Mouse (Mus musculus) olfactory bulb, adult 2 months (tissue): Measurements from ENCODE around the gene Tead3.

Experiments used
- CTCF ChIP-seq: fragments of 200-500 bp; IDR thresholded peaks from 2 replicates; pipeline ENCODE4 v1.5.1; 2012; ENCODE audit warnings: low read depth, mild to moderate bottlenecking, low read length, moderate library complexity; ENCODE audit not compliant: insufficient read depth
- POLR2A ChIP-seq: fragments of 200-500 bp; IDR thresholded peaks from 2 replicates; pipeline ENCODE4 v1.6.1; 2012; ENCODE audit warnings: mild to moderate bottlenecking, low read depth, low read length, moderate library complexity; ENCODE audit not compliant: insufficient read depth

DNA sequence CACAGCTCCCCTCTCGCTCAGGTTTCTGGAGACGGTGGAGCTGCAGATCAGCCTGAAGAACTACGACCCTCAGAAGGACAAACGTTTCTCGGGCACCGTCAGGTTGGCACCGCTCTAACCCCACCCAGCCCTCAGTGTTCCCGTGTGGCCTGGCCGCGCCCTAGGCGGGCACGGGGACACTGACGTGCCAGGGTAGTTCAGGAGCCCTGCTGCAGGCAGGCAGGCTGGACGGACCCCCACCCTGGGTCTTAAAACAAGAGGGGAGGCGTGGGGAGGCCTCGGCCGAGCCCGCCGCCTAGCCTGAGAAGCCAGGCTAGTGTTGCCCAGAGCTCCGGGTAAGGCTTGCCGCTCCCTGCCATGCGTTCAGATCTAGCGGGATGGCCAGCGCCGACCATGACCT lies 21.7 kb downstream of the Tead3 start:
- TF ChIP-seq CTCF (no peak), POLR2A (no peak)
